Mouse (Mus musculus) hindbrain, embryonic 10.5 days (tissue): ENCODE data around the gene Zfp42. TPM values are rescaled to one million over a fixed set of nuclear protein-coding genes. Genes with fewer than 3 reads are reported as not detected.
A peak's percentile ranks its signal among the peaks of the same experiment; 100 is the strongest.
"Not testable (repeated sequence)": the region's sequence is repeated elsewhere in the genome, so short reads cannot be mapped to it uniquely, and the experiment has no call there.

ENCODE experiments used
- DNase-seq: peaks from one replicate; pipeline ENCODE4 v3.0.0-alpha.2; 2017; ENCODE audit warnings: low spot score
- H3K27ac ChIP-seq: fragments of 300-500 bp; sonication (generic); 2 replicates; pipeline ENCODE4 v1.5.1; 2016; ENCODE audit warnings: mild to moderate bottlenecking, moderate library complexity
- H3K27me3 ChIP-seq: fragments of 300-500 bp; sonication (generic); 2 replicates; pipeline ENCODE4 v1.6.1; 2016; ENCODE audit warnings: mild to moderate bottlenecking; ENCODE audit not compliant: poor library complexity, insufficient read depth, severe bottlenecking
- H3K36me3 ChIP-seq: fragments of 300-500 bp; sonication (generic); 2 replicates; pipeline ENCODE4 v1.6.1; 2016; ENCODE audit warnings: mild to moderate bottlenecking, moderate library complexity
- H3K4me1 ChIP-seq: fragments of 300-500 bp; sonication (generic); replicated peaks from 2 replicates; pipeline ENCODE4 v1.6.1; 2016; ENCODE audit warnings: mild to moderate bottlenecking
- H3K4me3 ChIP-seq: fragments of 300-500 bp; sonication (generic); 2 replicates; pipeline ENCODE4 v1.5.1; 2016; ENCODE audit warnings: mild to moderate bottlenecking, moderate library complexity
- H3K9me3 ChIP-seq: fragments of 300-500 bp; sonication (generic); 2 replicates; pipeline ENCODE4 v1.6.1; 2016; ENCODE audit warnings: mild to moderate bottlenecking, moderate library complexity
- WGBS: fragments of 180-500 bp; shearing (Covaris S2); methylation state at CpG from one replicate; pipeline ENCODE4 v1.1.7; 2016; 5-methylcytosine and 5-hydroxymethylcytosine counted together
- polyA plus RNA-seq: library from polyadenylated mRNA; unstranded; fragments of >200 nt; fragmentation: Nextera tagmentation; extraction: Ambion mirVana; gene quantifications from 2 replicates; pipeline ENCODE4 v1.2.1, GENCODE M21; 2016

Zfp42 gene
- not detected in 2 replicates for polyA plus RNA-seq

DNA sequence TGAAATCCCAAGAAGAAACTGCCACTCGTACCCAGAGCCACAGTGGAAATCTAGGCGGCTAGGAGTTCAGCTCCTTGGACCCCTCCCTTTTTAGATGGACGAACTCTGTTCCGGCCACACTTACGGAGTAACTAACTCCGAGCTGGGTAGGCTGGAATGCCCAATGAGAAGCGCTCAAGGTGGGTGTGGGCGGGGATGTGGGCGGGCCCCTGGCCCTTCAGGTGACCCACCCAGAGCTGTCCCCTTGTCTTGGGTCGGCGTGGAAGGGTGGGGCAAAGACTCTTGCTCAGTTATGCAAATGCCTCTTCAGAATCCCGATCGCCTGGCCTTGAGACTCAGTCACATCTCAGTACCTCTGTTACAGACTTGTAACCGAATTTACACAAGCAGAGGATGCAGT lies at the start of gene Zfp42:
Gene Zfp42 (minus strand): TSS at position 85 of the 400 bp plus-strand sequence.
- H3K36me3 ChIP-seq: no peaks in the 10 kb centered on the region
- H3K4me1 ChIP-seq: no peaks in the 10 kb centered on the region
- WGBS: 31% methylated on average over 14 of the region's 14 CpGs
- no peak within 1 kb of the TSS for H3K4me3 ChIP-seq
- no peaks in the 10 kb centered on the region for H3K27me3 ChIP-seq
- peaks cover 6% of the 10 kb centered on the region; the same call in 1 of the 2 replicates for H3K9me3 ChIP-seq
- DNase-seq: no peak
- no peak within 1 kb of the TSS for H3K27ac ChIP-seq

DNA sequence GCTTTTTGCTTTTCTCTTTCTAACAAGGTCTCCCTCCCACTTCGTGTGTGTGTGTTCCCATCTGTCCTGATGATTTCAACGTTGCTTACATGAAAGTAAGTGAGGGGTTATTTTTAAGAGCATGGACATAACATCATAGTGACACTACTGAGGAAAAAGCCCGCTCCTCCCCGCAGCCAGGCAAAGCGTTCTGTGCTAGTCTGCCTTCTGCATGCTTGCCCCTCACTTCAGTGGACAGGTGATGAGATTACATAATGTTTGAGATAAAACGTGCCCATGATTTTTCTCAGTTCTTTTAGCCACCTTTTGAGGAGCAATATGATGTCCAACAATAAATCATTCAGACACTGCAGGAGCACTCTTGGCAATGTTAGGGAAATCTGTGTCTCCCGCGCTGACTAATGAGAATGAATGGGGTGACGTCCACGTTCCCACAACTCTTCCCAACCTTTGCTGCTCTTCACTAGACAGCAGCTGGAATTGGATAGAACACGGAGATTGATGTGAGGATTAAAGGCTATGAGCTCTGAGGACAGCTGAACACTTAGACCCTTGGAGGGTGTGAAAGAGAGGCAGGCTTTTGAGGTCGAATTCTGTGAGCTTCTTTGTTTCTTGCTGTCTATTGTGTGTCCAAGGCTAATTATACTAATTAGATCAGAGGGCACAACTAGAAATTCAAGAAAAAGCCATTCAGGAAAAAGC lies 49.4 kb upstream of the Zfp42 start:
- H3K27ac ChIP-seq: no peak overlapping the region
- DNase-seq: no peak
- no peaks in the 10 kb centered on the region for H3K36me3 ChIP-seq
- H3K4me3 ChIP-seq: no peak overlapping the region
- 73% methylated on average over 12 of the region's 12 CpGs for WGBS
- 0 out of 2 replicates have a peak, but pooled peaks cover 4% of the 10 kb centered on the region for H3K4me1 ChIP-seq
- H3K9me3 ChIP-seq: no peaks in the 10 kb centered on the region
- H3K27me3 ChIP-seq: no peaks in the 10 kb centered on the region

GRCm38 (mm10) chr8:43352241-43352640 lies 45.5 kb upstream of the Zfp42 start:
- not testable (repeated sequence) for H3K27me3 ChIP-seq, H3K9me3 ChIP-seq, H3K4me1 ChIP-seq, H3K36me3 ChIP-seq, DNase-seq, H3K27ac ChIP-seq, H3K4me3 ChIP-seq

- no peak for DNase-seq
- Histone ChIP-seq H3K9me3 (no peaks in the 10 kb centered on the region), H3K4me3 (no peak overlapping the region), H3K36me3 (no peaks in the 10 kb centered on the region), H3K27me3 (no peaks in the 10 kb centered on the region), H3K27ac (no peak overlapping the region), H3K4me1 (no peaks in the 10 kb centered on the region)
- 82% methylated on average over 5 of the region's 5 CpGs for WGBS
These were observed 31.8 kb upstream of the Zfp42 start for GRCm38 (mm10) chr8:43338555-43338954.

GRCm38 (mm10) chr8:43333465-43333864 lies 26.7 kb upstream of the Zfp42 start:
- H3K9me3 ChIP-seq: no peaks in the 10 kb centered on the region
- WGBS: 59% methylated on average over 4 of the region's 4 CpGs
- no peak overlapping the region for H3K27ac ChIP-seq
- DNase-seq: peak; percentile 53
- H3K27me3 ChIP-seq: no peaks in the 10 kb centered on the region
- no peaks in the 10 kb centered on the region for H3K36me3 ChIP-seq
- H3K4me1 ChIP-seq: no peaks in the 10 kb centered on the region
- no peak overlapping the region for H3K4me3 ChIP-seq

DNA sequence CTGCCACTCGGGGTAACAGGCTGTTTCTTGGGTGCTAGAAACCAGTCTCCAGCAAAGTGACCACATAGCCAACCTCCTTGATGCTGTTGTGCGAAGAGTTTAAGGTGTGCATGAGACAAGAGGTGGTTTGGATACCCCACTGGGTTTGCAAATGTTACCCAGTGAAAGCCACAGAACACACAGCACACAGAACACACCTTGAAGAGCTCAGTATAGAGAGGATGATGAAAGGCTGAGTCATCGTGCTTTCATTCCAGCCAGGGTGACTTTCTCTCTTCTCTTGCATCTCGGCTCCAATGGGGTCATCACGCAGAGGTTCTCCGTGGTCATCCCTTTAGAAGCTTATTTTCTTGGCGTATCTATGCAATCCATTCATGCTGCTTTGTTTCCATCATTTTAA lies 24.9 kb upstream of the Zfp42 start:
- H3K4me1 ChIP-seq: no peaks in the 10 kb centered on the region
- no peak overlapping the region for H3K4me3 ChIP-seq
- H3K36me3 ChIP-seq: no peaks in the 10 kb centered on the region
- no peak for DNase-seq
- H3K27me3 ChIP-seq: no peaks in the 10 kb centered on the region
- WGBS: 94% methylated on average over 7 of the region's 7 CpGs
- no peak overlapping the region for H3K27ac ChIP-seq
- H3K9me3 ChIP-seq: no peaks in the 10 kb centered on the region

DNA sequence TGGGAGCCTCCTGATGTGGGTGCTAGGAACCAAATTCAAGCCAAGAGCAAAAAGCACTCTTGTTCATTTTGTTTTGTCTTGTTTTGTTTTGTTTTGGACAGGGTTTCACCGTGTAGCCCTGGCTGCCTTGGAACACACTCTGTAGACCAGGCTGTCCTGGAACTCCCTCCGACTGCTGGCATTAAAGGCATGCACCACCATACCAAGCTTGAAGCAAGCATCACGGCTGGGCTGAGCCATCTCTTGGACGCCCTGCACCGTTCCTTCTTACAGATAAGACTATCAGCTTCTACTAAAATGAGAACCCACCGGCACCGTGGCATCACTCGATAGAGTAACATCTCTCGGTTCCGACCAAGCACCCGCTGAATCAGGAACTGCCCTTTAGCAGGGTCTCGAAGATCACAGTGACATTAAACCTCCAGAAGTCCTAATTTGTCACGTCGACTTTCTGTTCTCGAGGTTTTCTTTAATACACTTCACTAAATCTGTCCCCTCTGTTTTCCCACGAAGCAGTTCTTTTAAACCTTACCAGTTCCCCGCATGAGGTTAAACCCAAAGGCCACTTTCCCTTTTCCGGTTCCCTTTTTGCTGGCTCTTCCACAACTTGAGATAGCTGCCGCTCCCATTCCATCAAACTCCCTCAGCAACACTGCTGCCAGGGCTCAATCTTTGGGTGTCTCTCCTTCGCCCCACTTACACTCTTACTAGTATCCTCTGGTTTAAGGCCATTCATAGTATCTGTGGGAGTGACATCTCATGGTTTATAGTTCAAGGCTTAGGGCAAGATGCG lies 23.3 kb upstream of the Zfp42 start:
- Histone ChIP-seq H3K27me3 (no peaks in the 10 kb centered on the region), H3K4me3 (no peak overlapping the region), H3K36me3 (no peaks in the 10 kb centered on the region), H3K27ac (no peak overlapping the region), H3K4me1 (no peaks in the 10 kb centered on the region), H3K9me3 (no peaks in the 10 kb centered on the region)
- DNase-seq: no peak
- WGBS: 94% methylated on average over 21 of the region's 21 CpGs

DNA sequence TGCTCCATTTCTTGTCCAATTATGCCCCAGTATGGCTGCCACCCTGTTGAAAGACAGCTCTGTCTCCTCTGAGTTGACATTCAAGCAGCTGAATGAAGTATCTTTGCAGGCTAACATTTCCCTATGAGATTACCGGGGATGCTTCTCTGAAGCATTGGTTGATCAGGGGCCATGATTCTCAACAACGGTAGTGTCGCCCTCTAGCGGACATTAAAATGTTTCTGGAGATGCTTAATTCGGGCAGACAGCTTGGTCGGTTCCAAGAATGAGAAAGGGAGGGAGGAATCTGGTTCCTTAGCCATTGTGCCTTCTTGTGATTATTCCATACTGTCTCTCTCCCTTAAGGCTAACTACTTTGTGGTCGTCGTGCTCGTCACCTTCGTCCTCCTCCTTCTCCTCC lies 21.9 kb upstream of the Zfp42 start:
- Histone ChIP-seq H3K27ac (no peak overlapping the region), H3K9me3 (no peaks in the 10 kb centered on the region), H3K36me3 (no peaks in the 10 kb centered on the region), H3K4me1 (no peaks in the 10 kb centered on the region), H3K27me3 (no peaks in the 10 kb centered on the region), H3K4me3 (no peak overlapping the region)
- WGBS: 83% methylated on average over 10 of the region's 10 CpGs
- DNase-seq: no peak

DNA sequence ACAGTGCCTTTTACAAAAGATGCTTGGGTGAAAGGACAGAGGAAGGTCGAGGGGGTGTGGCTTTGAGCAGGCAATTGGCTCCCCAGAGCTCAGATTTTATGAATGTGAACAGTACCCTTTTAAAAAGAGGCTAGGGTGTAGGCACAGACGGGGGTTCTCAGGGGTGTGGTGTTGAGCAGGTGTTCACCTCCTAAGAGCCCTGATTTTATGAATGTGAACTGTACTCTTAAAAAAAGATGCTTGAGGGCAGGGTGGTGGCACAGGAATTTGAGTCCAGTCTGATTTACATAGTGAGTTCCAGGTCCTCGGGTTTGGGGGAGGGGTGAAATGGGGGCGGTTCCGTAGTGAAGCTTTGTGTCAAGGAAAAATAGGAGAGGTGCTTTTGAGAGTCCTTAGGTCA lies 14.0 kb upstream of the Zfp42 start:
- H3K4me3 ChIP-seq: no peak overlapping the region
- no peak overlapping the region for H3K27ac ChIP-seq
- no peaks in the 10 kb centered on the region for H3K27me3 ChIP-seq
- 85% methylated on average over 5 of the region's 5 CpGs for WGBS
- DNase-seq: no peak
- no peaks in the 10 kb centered on the region for H3K36me3 ChIP-seq
- H3K4me1 ChIP-seq: no peaks in the 10 kb centered on the region
- no peaks in the 10 kb centered on the region for H3K9me3 ChIP-seq

DNA sequence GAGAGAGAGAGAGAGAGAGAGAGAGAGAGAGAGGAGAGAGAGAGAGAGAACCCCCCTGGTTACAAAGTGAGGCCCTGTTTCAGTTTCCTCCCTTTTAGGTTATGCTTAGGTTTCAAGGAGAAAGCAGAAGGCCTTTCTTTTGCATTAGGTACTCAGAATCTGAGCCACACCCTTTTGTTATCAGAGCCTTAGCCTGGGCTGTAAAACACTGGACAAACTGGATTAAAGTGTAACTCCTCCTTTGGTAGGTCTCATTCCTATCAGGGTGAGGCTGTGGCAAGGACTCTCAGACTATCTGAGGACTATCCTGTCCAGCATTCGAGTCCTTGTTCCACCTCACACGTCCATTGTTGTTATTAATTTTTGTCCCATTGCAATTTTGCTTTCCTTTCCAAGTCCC lies 1.4 kb upstream of the Zfp42 start:
- Histone ChIP-seq H3K27ac (no peak overlapping the region), H3K36me3 (no peaks in the 10 kb centered on the region), H3K4me1 (no peaks in the 10 kb centered on the region), H3K4me3 (no peak overlapping the region), H3K27me3 (no peaks in the 10 kb centered on the region), H3K9me3 (peaks cover 6% of the 10 kb centered on the region; the same call in 1 of the 2 replicates)
- no peak for DNase-seq
- 91% methylated on average over 2 of the region's 2 CpGs for WGBS

DNA sequence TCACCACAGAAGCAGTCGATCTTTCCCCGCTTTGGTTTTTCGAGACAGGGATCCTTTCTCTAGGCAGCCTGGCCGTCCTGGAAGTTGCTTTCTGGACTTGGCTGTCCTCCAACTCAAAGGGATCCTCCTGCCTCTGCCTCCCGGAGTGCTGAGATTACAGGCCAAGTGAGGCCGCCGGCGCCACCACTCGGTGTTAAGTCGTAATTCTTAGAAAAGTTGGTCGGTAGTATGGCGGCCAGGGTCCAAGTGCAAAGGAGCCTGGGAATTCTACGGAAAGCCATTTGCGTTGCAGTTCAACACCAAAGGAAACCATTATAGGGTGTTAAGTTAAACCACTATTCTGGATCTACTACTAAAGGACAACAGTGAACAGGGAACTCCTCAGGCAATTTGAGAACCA lies 1.1 kb downstream of the Zfp42 start:
- DNase-seq: no peak
- H3K27ac ChIP-seq: no peak overlapping the region
- no peaks in the 10 kb centered on the region for H3K27me3 ChIP-seq
- H3K4me3 ChIP-seq: no peak overlapping the region
- H3K4me1 ChIP-seq: no peaks in the 10 kb centered on the region
- 96% methylated on average over 14 of the region's 14 CpGs for WGBS
- H3K9me3 ChIP-seq: peaks cover 6% of the 10 kb centered on the region; the same call in 1 of the 2 replicates
- H3K36me3 ChIP-seq: no peaks in the 10 kb centered on the region

DNA sequence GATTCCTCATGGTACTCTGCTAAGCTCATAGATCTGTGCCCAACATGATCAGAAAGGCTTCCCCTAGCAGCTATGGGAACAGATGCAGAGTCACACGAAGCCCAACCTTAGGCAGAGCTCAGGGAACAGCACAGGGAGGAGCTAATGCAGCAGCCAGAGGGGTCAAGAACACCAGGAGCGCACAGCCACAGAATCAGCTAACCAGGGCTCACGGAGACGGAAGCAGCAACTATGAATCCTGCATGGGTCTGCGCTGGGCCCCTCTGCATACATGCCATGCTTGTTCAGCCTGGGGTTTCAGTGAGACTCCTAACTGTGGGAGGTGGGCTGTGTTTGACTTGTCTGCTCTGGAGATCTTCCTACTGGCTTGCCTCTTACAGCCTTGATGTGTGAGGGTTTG lies 7.0 kb downstream of the Zfp42 start:
- 75% methylated on average over 5 of the region's 5 CpGs for WGBS
- H3K36me3 ChIP-seq: no peaks in the 10 kb centered on the region
- 0 out of 2 replicates have a peak, but pooled peaks cover 4% of the 10 kb centered on the region for H3K9me3 ChIP-seq
- DNase-seq: no peak
- H3K4me3 ChIP-seq: no peak overlapping the region
- no peak overlapping the region for H3K27ac ChIP-seq
- H3K27me3 ChIP-seq: no peaks in the 10 kb centered on the region
- no peaks in the 10 kb centered on the region; the same call in 1 of the 2 replicates for H3K4me1 ChIP-seq

DNA sequence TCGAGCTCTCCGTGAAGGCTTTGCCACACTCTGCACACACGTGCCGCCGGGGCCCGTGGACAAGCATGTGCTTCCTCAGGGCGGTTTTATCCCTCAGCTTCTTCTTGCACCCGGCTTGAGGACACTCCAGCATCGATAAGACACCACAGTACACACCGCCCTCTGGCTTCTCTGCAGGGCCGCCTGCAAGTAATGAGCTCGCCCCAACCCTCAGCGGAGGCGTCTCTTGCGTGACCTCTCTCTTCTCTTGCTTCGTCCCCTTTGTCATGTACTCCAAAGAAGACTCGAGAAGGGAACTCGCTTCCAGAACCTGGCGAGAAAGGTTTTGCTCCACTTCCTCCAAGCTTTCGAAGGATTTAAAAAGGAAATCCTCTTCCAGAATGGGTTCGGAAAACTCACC lies 11.0 kb downstream of the Zfp42 start:
- no peak overlapping the region for H3K27ac ChIP-seq
- no peak for DNase-seq
- H3K27me3 ChIP-seq: no peaks in the 10 kb centered on the region
- 90% methylated on average over 21 of the region's 21 CpGs for WGBS
- H3K36me3 ChIP-seq: no peaks in the 10 kb centered on the region
- 0 out of 2 replicates have a peak, but pooled peaks cover 4% of the 10 kb centered on the region for H3K9me3 ChIP-seq
- H3K4me1 ChIP-seq: no peaks in the 10 kb centered on the region; the same call in 1 of the 2 replicates
- no peak overlapping the region for H3K4me3 ChIP-seq
